Mouse (Mus musculus) gonadal fat pad, adult 2 months (tissue): Measurements from ENCODE around the gene Ly6f. TPM values are rescaled to one million over a fixed set of nuclear protein-coding genes. Genes with fewer than 3 reads are reported as not detected.

ENCODE experiments used
- DNase-seq: peaks from one replicate; pipeline ENCODE4 v3.0.0-alpha.2; 2012; ENCODE audit warnings: low read depth
- polyA plus RNA-seq: library from polyadenylated mRNA; depleted of rRNA; stranded (reverse); fragments of >200 nt; gene quantifications from 2 replicates; pipeline ENCODE4 v1.2.3, GENCODE M21; 2012; rRNA removed

Gene Ly6f
- polyA plus RNA-seq, 1 experiment = 208 TPM

DNA sequence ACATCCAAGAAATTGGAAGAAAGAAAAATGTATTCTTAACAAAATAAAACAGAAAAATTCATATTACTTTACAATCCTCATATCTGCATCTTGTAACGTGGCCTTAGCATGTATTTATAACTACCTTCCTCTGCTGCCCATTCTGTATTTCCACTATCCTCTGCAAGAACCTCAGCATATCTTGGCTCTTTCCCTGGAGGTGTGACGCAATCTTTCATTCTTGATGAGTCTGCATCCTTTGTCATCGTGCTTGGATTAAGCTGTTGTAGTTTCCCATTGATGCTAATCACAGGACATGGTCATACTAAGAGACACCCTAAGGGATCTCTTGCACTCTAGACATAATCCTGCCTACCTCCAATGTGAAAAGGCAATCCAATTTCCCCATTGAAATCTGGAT, 50.4 kb downstream of the Ly6f start:
- DNase-seq = no peak

DNA sequence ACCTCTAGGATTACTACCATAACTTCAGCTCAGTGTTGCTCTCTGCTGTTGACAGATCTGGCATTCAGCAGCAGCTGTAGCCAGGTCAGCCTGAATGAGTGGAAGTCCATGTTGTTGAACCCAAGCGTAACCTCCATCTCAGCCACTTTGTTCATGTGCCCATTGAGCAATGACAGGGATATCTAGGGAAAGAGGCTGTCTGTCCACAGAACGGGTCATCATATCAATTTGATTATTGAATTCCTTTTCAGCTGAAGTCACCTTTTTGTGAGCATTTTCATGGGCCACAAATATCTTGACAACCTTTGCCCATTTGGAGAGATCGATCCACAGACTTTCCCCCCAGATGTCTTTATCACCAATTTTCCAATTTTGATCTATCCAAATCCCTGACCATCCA, 51.9 kb downstream of the Ly6f start:
- no peak for DNase-seq

Other genes starting within 250 kb of the Ly6f start
- 271 and 368 TPM in 2 replicates for gene Ly6c1, start 219.6 kb upstream of the Ly6f start, polyA plus RNA-seq
- gene Ly6c2, start 156.5 kb upstream of the Ly6f start, polyA plus RNA-seq = 4.6 and 5.8 TPM in 2 replicates
- not detected in 2 replicates for gene Ly6g, start 113.2 kb upstream of the Ly6f start, polyA plus RNA-seq
- gene BC025446, start 52.0 kb upstream of the Ly6f start, polyA plus RNA-seq = 1.4 and 2.5 TPM in 2 replicates